Mouse (Mus musculus) spleen, embryonic (tissue): ENCODE measurements around the gene Endov.

Experiments
- CTCF ChIA-PET: fragments of 350-600 bp; sonication (Branson Sonifier 250); formaldehyde crosslinking; loops from one replicate; lab custom pipeline; 2022; lab: Charles Lee

The Endov gene

DNA sequence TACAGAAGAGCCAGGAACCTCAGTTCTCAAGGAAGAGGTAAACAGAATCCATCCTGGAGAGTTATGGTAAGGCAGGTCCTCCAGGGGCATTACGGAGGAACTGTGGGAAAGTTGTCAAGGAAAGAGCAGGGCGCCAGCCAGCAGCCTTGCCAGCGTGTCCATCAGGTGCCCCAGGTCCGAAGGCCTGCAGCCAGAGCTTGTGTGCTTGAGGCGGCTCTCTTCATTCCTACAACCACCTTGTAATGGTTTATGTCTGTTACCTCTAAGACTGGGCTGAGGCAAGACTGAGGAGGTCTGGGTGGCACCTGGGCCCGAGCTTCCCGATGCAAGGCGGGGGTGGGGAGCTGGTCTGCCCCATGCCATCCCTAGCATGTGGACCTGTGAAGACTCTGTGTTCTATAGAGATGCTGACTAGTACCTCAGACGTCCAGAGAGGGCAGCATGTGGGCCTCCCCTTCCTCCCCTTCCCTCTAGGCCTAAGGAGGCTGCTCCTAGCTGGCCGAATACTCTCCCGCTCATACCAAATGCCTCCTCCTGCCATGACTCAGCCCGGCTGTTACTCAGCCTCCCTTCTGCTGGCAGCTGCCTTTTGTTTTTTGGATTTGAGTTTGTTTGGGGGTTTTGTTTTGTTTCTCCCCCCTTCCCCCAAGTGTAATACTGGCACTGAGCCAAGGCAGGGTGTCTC, 25.7 kb downstream of the Endov start:
- CTCF ChIA-PET, result no interaction called here

DNA sequence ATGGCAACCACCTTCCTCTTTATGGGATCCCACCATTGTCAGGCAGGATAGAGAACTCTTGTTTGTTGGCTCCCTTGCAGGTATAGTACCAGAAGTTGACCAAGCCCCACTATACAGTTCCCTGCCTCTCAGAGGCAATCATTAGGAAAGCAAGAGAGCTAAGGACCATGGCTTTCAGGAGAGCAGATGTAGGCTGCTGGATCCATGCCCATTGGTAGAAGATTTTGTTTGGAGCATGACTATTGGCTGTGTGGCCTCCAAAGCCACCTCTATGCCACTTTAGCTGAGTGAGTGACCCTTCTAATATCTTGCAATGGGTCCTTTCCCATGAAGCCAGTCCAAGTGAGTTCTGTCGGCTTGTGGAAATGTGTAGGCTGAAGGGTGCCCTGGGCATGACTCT, 28.2 kb downstream of the Endov start:
- CTCF ChIA-PET, result no interaction called here

DNA sequence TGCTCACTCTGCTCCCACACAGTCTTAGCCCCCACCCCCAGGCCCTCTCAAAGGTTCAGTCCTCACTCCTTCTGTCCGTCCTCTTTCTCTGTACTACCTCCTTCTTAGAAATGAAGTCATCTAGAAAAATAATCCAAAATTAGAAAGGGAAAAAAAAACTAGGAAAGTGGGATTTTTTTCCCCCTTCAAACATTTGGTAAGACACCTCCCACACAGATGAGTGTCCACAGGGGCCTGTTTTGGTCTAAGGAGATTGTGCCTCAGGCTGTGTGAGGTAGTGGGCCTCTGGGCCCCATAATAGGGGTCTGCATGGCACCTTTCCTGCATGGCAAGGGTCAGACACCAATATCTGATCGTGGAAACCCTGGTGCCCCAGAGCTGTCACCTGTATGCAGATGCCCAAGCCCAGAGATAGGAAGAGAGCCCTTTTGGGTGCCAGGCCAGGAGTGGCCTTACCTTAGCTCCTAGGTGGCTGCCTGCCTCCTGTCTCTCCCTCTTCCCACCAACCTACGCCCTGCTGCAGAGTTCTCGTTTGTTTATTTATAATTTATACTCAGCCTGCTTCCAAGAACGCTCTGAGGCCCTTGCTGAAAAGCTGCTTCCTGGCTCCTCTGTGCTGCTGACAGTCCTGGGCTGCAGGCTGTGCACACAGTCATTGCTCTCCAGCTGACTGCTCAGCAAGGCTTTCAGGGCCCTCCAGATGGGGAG, 29.0 kb downstream of the Endov start:
- CTCF ChIA-PET, result interaction anchor here (0.5 kb wide), 1 partner anchor 14 kb away, joined by 3 read pairs; no protein-coding TSS in a partner anchor

DNA sequence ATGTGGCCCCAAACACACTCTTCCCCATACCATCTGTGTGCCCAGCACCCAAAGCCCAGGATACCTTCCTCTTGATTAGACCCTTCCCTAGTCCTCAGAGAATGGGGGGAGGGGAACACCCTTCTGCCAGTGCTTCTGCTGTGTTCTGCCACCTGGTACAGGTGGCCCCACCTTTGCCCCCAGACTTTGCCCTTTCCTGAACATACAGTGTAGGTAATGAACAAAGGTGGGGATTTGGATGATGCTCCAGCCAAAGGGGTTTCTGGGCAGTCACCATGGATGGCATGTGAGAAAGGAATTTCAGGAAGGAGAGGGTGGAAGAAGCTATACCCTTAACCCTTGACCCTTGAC, 29.5 kb downstream of the Endov start:
- CTCF ChIA-PET, result no interaction called here

DNA sequence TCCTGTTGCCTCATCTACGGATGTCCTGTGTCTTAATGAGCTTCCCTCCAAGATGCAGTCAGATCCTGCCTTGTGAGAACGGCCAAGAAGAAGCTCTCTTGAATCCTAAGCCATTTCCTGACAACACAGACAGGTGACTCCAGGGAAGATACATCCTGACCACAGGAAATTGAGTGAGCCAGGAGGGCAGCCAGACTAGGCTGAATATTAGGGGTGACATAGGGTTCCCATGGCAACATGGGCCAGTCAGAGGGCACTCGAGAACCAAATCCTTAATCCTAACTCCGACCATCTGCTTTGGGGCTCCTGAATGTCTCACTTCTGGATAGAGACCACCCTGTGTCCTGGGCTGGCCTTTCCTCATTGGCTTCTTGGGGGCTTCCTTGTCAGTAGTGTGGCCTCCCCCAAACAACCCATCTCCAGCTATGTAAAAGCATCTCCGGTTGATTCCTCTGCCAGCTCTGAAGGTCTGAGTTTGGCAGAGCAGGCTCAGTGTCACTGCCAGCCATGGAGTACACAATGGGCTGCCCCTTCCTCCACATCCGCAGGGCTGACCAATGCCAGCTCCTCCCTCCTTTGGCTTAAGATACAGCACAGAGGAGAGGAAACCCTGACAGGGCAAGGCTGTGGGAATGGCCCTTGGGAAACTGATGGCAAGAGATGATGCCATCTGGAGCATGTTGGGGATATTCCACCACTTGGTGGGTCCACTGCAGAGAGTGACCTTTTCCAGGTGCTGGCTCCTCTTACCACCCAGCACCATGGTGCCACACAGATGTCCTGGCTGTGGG, 31.0 kb downstream of the Endov start:
- CTCF ChIA-PET, result no interaction called here

DNA sequence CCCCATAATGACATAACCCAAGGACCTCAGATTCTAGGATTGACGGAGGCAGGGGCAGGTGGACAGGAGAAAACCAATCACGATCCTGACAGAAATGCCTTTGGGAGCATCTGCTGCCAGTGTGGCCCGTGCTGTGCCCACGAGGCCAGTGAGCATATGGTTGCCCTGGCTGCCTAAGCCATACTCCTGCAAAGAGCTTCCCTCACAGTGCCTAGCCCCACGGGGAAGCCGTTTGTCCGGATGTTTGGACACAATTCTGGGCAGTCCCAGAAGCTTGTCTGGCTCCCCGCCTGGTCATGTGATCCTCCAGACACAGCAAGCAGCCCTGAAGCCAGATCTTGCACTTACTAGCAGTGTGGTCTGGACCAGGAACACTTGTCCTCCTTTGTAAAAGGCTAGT, 31.6 kb downstream of the Endov start:
- CTCF ChIA-PET, result no interaction called here

DNA sequence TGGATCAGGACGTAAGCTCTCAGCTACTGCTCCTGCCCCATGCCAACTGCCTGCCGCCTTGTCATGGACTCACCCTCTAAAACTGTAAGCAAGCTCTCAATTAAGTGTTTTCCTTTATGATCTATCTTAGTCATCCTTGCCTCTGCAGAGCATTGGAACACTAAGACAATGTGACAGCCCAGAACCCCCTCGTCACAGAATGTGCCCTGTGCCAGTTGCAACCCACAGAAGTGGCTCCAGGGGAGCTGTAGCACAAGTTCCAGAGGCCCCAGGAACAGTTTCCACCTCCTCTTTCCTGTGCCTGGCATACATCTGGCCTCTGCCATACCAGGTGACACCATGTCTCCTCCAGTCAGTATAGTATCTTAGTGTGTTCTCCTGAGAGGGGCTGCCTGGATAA, 32.2 kb downstream of the Endov start:
- CTCF ChIA-PET, result no interaction called here

DNA sequence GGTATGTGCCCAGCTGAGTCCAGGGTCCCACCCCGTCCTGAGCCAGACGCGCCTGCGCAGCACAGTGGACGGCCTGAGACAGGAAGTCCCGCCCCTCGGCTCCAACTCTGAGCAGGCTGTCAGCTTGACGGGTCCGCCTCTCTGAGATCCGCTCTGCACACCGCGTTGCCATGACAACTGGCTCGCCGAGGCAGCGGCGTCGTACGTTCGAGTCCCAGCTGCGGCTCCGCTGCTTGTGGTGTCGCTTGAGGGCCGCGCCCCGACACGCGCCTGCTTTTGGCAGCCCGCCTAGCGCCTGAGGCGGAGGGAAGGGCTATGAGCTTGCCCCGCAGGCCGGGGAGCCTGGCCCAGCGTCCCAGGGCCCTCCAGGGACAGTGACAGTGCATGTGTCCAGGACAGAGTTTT, 33.4 kb downstream of the Endov start:
- CTCF ChIA-PET, result no interaction called here

DNA sequence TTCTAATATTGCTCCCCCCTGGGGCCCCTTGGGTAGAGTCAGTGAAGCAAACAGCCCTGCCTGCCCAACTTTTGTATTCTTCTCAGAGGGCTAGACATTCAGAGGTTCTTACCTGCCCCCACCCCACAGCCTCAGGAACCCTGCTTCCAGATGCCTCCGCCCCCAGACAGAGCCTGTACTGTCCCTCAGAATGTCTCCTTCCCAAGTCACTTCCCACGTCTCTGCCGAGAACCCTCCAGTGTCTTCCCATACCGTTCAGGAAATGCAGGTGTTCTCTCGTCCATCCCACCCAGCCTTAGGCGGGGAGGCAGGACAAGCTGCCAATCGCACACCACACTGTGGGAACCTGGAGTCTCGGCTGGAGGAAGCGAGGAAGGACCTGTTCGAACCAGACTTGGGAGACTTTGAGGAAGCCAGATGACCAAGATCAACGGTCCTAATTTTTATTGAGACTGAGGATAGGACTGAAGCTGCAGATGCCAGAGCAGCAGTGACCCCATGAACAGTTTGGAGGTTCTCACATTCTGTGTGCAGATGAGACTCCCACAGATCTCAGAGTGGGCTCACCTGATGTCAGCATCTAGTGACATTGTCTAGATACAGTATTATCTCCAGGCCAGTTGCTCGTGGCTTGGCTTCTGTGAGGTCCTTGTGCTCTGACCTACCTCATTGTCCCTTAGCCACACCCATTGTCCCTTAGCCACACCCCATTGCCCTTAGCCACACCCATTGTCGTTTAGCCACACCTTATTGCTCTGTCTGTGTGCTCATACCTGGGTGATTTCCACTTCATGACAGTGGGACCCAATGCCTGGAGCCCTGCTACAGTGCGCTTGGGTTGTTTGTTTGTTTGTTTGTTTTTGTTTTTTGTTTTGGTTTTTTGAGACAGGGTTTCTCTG, 35.2 kb downstream of the Endov start:
- CTCF ChIA-PET, result no interaction called here

DNA sequence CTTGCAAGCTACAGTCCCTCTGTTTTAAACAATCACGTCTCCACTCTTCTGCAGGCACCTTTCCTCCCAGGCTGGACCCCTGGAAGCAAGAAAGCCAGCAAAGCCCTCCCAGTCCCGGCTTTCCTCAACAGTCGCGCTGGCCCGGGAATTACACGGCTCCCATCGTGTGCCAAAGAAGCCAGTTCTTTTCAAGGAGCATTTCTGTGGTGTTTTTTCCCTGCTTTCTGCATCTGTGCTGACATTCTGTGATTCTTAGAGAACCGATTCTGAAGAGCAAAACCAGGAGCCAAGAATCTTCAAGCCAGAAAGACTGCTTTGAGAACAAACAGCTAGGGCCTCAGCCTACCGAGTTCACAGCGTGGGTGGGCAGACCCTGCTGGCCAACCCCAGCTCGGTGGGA, 37.8 kb downstream of the Endov start:
- CTCF ChIA-PET, result no interaction called here

DNA sequence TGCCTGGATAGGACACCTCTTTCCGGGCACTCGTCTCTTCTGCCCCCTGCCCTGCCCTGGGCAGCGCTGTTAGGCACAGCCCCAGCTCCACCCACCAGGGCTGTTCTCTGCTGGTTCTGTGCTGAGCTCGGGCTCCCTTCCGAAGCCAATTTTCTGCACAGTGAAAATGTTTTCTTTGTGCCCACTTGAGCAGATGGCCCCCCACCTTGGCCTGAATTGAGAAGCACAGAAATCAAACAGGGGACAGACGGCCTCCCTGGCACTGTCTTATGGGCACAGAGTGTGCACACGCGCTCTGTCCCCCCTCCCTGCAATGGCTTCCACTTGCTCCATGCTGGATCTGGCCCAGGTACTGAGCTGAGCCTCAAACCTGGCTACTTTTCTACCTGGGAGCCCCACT, 41.3 kb downstream of the Endov start:
- CTCF ChIA-PET, result no interaction called here

DNA sequence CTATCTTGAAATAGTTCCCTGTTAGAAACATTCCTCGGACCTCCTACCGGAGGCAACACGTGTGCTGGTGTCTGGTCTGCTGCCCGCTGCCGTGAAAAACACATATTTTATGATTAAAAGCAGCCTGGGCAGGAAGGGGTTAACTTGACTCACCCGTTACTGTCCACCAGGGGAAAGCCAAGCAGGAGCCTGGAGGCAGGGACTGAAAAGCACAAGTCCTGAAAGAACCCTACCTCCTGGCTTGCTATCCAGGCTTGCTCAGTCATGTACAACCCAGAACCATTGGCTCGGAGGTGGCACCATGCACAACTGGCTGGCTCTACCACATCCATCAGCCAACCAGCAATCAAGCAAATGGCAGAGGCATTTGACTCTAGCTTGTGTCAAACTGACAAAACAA, 42.6 kb downstream of the Endov start:
- CTCF ChIA-PET, result no interaction called here

DNA sequence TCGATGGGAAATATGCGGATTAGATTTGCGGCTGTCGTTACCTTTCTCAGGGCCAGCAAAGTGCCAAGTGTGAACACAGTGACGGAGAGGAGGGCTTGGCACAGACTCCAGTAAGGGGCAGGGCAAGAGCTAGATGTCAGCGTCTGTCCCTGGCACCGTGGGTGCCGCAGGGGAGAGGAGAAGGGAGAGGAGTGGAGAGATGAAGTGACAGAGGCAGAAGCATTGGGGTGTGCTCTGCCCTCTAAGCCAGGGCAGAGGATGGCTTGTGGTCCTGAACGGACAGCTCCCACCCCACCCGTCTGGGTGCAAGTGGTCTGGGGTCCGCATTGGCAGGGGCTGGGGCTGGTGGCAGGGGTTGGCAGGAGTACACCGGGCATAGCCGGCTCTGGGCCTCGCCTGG, 48.8 kb downstream of the Endov start:
- CTCF ChIA-PET, result no interaction called here

DNA sequence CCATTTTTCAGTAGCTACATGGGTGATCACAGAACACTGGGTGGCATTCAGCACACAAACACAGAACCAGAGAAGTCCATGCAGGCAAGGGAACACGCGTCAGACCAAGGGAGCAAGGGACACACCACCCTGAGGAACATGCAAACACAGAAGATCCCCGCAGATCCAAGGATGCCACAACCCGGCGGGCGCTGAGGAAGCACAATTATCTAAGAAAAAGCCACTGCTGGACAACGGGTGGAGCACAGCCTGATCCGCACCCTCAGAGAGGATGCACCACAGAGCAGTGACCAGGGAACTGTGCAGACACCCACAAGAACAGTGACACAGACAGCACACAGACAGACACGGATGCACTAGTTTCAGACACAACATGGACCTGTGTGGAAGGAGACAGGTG, 49.4 kb downstream of the Endov start:
- CTCF ChIA-PET, result no interaction called here

DNA sequence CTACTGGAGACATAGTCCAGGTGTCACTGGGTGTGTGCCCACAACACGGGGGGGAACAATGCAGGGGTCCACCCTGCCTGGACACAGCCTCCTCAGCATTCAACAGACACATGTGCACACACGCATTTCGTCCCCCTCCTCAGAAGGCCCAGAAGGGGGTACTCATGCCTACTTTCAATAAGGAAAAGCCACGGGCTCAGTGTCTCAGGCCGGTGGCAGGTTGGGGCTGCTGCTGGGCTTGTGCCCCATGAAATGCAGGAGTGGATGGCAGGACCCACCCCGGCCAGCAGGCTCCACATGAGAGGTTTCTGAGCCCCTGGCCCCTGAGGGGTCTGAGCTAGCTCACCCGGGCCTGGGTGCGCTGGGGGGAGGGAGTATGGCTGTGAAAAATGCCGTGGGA, 49.9 kb downstream of the Endov start:
- CTCF ChIA-PET, result no interaction called here

DNA sequence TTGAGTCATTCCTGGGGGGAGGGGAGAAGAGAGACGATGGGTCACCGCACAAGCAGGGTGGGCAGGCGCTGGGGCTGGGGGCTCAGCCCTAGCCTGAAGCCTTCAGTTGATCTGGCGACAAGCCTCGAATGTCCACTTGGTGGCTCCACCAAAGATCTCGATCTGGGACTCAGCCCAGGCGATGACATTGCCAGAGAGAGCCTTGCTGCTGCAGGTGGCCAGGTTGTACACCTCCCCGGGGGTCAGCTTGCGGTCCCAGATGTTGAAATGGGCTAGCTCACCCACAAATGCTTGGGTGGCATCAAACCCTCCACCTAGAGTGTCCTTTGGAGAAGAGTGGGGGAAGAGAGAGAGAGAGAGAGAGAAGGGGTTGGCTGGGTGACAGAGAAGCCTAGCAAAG, 51.2 kb downstream of the Endov start:
- CTCF ChIA-PET, result no interaction called here

DNA sequence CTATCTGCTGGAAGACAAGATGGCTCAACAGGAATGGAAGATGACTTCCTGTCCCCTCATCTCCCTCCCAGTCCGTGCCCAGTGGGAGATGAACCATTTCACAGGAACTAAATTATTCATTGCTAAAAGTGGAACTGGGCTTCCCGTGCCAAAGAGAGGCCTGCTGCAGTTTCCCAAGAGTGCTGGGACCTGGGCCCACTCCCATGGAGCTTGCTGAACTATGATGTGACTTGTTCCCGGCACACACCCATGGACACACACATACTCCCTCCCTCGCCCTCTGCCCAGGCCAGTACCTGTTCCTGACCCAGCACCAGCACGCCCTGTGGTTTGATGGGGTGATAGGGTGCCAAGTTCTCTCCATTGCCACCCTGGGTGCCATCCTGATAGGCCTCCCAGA, 51.7 kb downstream of the Endov start:
- CTCF ChIA-PET, result no interaction called here

DNA sequence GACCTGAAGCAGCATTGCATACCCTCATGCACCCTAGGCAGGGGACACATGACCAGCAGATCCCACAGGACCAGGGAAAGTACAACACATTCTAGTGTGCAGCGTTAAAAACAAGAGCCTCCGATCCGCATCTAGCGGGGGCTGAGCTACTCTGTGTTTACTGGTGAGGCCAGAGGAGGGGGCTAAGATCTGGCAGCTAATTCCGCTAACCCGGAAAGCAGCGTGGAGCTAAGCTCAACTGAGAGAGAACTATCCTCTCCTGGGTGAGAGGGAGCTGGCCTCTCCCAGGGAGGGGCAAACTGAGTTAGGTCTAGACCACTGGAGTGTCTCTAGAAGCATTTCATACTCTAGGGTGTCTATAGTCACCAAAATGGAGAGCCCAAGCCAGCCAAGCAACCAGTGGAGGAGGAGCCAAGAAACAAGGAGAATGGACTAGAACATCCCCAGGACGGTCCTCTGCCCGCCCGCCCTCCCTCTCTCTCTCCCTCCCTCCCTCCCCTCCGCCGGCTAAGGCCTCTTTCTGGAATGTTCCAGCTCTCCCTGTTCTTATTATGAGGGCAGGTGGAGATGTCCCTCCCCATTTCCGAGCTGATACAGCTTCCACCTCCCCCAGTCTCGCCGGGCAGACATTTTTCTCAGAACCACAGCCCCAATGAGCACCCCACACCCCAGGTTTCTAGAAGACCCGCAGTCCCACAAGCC, 52.8 kb downstream of the Endov start:
- CTCF ChIA-PET, result no interaction called here

DNA sequence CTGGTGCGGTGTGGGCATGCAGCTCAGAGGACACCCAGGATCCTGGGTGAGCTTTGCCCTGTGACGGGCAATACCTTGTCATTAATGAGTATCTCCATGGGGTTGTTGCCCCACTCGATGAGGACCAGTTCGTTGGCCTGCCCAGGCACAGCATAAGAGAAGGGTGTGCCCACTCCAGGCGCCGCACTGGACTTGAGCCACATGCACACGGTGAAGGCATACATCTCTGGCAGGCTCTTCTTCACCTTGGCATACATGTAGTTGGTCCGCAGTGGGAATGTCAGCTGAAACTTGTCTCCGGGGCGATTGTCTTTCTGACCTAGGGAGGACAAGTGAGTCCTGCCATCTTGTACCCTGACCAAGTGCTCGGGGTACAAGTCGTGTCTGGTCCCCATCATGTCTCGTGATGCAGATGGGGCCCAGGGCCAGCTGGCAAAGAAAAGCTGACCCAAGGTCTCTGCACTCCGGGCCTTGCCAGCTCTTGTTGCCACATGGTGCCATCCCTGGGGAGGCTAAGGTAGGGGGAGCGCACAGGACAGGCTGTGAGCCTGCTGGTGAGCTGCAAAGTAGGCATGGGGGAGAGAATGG, 53.5 kb downstream of the Endov start:
- CTCF ChIA-PET, result interaction anchor here (0.6 kb wide), 1 partner anchor 323 kb away, joined by 3 read pairs; no protein-coding TSS in a partner anchor

DNA sequence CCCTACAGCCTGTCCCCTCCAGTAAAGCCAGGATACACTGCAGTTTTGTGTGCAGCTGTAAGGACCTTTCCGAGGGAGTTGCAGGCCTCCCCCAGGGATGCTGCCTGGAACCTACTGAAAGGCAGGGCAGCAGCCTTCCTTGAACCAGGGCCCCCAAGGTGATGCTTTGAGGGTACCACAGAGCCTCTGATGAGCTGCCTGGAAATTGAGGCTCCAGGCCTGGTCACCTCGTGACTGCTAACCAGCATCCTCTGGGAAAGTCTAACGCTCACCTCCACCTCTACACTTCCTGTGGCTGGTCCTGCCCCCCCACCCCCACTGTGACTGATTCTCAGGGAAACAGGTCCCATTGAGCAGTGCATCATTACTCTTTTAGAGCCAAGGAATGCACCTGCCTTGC, 54.1 kb downstream of the Endov start:
- CTCF ChIA-PET, result interaction anchor here (0.6 kb wide), 1 partner anchor 323 kb away, joined by 3 read pairs; no protein-coding TSS in a partner anchor
